Mouse (Mus musculus) heart, adult 8-10 months (tissue): ENCODE measurements around the gene Sec16b. TPM values are rescaled to one million over a fixed set of nuclear protein-coding genes. Genes with fewer than 3 reads are reported as not detected.
A peak's percentile ranks its signal among the peaks of the same experiment; 100 is the strongest.

Experiments
- DNase-seq: peaks from one replicate; pipeline ENCODE4 v3.0.0; 2022; ENCODE audit warnings: low spot score
- total RNA-seq, 4 experiments: library from RNA; stranded (reverse); gene quantifications; 2 replicates each; pipeline ENCODE4 v1.2.4; 2022

Gene Sec16b
- total RNA-seq, 4 experiments from 2014 or later: 0.82 to 1.9 (median 0.86) TPM

DNA sequence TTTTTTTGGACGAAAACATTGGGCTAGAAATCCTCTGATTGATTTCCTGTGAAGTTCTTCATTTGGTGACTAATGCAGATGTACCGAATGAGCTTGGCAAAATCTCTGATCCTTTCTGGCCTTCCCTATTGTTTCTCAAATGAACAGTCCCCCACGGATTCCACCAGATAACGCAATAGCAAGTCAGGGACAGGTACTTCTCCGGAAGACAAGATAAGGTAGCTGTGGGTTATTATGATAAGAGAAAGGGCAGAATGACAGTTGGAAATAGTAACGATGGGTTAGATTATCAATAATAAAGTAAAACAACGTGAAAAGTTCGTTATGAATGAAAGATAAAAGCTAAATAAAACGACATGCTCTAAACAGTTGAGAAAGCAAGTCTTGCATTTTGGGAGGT lies 7.0 kb downstream of the Sec16b start:
- no peak for DNase-seq

DNA sequence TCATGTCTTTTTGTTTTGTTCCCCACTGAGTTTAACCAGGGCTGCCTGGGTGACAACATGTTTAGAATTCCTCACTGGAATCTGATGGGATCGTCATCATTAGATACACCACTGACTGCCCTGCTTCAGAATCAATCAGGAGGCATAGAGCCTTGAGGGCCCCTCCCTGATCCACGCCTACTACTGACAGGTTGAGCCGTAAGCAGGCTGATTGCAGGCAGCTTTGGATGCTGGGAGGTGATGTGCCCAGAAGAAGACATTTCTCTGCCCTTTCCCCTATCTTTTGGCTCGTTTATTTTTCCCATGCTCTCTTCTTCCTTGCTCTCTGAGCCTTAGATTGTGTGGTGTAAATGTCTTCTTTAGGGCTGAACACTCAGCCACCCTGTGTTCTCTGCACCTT lies 7.8 kb downstream of the Sec16b start:
- no peak for DNase-seq

DNA sequence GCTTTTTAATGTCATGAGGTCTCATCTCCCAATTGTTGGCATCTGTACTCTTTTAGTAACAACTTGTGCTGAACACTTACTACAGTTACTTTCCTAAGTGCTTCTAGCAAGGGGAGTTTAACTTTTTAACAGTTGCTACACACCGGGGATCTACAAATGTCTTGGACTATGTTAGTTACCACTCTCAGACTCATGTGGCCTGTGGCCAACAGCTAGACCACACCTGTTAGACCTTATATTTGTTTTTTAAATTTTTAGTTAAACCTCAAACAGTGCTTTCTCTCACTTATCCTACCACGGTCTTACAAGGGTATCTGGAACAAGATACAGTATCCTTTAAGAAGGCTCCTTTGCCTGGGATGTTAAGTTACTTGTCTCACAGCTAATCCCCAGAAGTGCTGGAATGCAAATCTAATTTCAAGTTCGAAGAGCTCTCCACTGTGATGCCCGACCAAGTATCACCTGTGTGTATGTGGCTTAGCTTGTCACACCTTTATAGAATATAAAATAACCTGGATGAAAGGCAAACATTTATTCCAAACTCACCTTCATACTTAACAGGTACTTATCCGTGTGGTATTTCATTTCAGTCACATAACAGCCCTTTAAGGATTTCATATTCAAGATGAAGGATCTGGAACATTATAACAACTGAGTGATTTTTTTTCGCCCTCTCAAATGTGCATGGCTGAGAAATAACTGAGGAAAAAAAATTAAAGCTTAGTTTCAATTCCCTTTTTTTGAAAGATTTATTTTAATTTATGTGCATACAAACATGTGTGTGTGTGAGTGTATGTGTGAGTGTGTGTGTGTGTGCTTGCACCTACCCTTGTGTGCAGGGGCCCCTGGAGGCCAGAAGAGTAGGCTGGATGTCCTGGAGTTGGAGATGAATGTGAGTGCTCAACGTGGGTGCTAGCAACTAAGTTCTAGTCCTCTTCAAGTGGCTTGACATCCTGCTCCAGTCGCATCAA lies 10.6 kb downstream of the Sec16b start:
- DNase-seq: no peak

DNA sequence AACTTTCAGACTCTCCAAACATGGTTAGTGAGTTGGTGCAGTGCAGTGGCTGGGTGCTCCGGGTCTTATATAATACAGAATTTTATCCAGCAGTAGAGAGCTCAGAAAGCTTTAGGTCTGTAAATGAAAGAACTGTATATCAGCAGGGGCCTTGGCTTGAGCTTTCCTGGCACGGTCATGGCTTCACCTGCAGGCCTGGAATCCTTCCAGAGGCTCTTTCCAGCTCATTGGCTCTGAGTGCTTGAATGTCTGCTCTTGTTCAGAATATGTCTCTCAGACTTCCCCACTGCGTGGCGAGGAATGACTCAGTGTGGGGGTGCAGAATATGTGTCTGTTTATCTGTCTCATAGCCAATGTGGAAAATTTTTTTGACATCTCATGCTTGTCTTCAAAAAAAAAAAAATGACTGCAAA lies 11.6 kb downstream of the Sec16b start:
- DNase-seq: peak; percentile 27

- no peak for DNase-seq
These were observed 12.9 kb downstream of the Sec16b start for GRCm38 (mm10) chr1:157519396-157519795.

DNA sequence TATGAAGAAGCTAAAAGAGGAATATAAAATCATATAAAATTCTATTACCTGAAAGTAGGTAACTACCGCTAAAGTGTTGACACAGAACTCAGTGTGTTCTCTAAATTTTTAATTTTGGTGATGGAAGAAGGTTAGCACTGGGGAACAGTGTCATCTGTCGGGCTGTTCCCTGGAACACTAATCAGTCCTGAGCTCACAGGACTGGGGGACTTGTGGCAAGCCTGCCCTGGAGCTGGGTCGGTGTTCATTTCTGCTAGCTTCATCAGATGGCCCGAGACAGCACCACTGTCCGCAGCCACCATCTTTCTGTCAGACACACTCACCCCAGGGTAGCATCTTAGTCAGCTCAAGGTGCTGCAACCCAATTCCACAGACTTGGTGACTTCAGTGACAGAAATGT lies 15.8 kb downstream of the Sec16b start:
- no peak for DNase-seq

DNA sequence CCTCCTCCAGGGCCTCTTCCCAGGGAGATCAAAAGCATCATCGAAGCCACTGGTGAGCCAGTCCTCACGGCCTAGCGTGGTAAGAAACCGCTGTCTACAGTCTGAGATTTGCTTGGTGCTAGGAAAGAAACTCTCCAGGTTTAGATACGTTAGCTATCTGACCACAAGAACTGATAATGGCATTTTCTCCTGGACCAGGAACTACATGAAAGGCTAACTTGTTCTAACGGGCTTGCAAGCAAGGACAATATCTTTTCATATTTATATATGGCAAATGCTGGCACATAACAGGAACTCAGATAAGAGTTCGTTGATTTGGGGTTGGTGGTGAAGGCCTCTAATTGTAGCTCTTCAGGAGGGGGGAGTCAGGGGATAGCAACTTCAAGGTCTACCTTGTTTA lies 18.2 kb downstream of the Sec16b start:
- DNase-seq: no peak

GRCm38 (mm10) chr1:157525692-157526354 lies 19.3 kb downstream of the Sec16b start:
- no peak for DNase-seq

DNA sequence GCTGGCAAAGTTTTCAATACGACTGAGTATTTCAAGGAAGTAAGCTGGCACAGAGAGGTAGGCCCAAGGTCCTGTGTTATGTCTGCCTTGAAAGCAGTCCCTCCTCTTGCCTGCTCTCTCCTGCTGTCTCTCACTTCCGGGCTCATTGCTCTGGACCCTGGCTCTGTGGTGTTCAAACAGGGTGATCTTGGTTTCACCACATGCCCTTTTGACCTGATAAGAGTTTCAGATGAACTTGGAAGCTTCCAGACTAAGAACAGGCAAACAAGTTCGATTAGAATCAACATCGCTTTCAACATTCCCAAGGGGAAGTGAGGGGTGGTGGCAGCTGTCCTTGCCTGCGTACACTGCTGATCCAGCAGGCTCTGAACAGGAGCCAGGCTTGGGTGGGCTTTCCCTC lies 20.1 kb downstream of the Sec16b start:
- no peak for DNase-seq

GRCm38 (mm10) chr1:157532826-157533460 lies 26.4 kb downstream of the Sec16b start:
- DNase-seq: no peak

DNA sequence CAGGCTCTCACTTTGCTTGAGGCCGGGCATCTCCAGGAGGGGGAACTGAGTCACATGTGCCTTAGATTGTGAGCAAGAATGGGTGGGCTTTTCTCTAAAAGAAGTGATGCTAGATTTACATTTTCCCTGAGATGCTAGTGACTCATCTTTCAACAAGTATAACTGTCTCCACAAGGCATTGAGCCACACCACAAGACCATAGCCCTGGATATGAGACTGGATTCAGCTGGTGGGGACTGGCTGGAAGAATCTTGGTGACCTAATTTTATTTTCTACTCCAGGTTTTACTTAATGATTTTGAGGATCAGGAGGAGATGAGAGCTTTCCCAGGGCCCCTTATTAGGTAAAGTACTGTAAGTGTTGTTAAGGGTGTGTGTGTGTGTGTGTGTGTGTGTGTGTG lies 29.0 kb downstream of the Sec16b start:
- no peak for DNase-seq

DNA sequence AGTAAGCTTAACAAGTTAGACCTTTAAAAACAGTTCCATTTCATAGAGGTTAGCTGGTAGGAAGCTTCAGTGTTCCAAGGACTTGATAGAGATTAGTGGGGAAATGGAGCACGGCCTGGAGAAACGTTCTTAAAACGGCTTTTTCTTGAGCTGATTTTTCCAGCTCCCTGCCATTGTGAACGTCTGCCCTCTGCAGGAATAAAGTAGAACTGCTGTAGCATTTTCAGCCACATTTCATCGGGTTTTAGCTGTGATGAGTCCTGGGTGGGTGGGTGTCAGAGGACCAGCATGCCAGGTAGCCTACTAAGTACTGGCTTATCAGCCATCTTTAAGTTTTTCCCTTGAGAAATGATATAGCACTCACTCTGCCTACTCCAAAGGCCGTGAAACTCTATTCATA lies 29.9 kb downstream of the Sec16b start:
- DNase-seq: peak; percentile 45

DNA sequence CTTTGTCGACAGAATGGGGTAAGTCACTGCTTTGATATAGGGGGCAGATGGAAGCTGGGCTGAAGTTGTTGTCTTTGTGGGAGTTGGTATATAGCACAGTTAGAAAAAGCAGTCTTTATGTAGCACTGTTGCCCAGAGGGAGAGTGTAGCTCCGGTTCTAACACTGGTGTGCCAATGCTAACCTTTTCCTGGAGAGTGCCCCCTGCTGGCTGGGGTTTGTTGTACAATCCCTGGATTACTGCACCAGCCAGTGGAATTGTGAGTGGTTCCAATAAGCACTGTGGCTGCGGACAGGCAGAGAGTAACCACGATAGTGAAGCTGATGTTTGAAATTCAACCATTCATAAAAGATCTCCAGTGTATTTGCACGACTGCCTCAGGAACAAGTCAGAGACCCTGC lies 31.1 kb downstream of the Sec16b start:
- DNase-seq: no peak

DNA sequence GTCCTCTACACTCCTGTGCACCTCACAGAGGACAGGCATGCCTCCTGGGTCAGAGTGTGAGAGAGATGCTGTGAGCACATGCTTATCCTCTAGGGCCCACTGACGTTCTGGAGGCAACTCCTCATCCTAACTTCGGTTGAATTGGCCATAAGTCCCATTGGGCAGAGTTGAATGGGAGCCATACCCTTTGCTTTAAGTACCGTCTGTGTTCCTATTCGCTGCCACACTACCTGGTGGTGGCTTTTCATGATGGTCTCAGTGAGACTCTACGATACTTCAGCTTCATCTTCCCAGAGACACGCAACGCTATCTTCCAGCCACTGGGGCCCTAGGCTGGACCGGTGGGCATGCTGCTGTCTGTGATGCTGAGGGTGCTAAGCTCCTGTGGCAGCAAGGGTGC lies 38.5 kb downstream of the Sec16b start:
- DNase-seq: no peak

DNA sequence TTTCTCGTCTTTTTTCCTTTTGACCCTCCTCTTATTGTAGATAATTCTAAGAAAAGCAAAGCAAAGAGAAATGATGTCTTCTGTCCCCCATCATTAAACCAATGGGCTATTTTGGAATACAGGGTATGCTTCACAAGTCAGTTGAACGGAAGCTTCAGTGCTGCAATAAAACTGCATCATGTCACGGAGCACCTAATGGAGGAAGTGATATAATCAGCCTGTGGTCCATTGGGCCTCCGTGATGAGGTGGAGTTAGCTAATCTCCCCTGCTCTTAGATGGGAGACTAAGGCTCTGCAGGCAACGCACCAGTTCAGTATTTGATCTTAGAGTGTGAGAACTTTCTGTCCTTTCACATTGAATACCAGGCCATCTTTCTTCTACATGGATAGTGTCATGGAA lies 41.1 kb downstream of the Sec16b start:
- DNase-seq: no peak

- DNase-seq: no peak
These were observed 43.2 kb downstream of the Sec16b start for GRCm38 (mm10) chr1:157549721-157550120.

- no peak for DNase-seq
These were observed 46.4 kb downstream of the Sec16b start for GRCm38 (mm10) chr1:157552749-157553451.

DNA sequence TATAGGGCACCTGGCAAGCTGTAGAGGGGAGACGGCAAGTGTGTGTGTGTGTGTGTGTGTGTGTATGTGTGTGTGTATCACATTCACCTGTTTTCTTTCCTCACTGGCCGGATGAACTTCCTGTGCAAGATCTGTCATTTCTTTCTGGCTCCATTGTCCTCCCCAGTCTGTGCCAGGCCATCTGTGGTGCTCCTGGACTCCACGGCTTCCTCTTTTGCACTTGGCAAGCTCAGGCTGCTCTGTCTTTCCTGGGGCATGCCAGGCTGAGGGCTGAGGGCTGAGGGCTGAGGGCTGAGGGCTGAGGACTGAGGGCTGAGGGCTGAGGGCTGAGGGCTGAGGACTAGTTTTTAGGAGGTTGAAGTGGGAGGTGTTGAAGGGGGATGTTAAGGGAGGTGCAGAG lies 47.6 kb downstream of the Sec16b start:
- DNase-seq: no peak

- no peak for DNase-seq
These were observed 48.4 kb downstream of the Sec16b start for GRCm38 (mm10) chr1:157554686-157555530.

- no peak for DNase-seq
These were observed 49.2 kb downstream of the Sec16b start for GRCm38 (mm10) chr1:157555738-157556137.

GRCm38 (mm10) chr1:157556439-157556838 lies 49.9 kb downstream of the Sec16b start:
- no peak for DNase-seq
